Comparison of ENCODE assay signal across 13 mouse cellular contexts in genomic region chr8:46737421-46737820, GRCm38 (mm10). TPM values are rescaled to one million over a fixed set of nuclear protein-coding genes. Genes with fewer than 3 reads are reported as not detected.
A peak's percentile ranks its signal among the peaks of the same experiment; 100 is the strongest.
DNase-seq lines count a peak whose midpoint lies in the region; ATAC-seq and TF ChIP-seq lines count a peak whose summit lies in the region.
"Had no signal": no experiment of that assay in that cellular context is flagged by ENCODE, and none has a peak within 500 bp of the region (broad histone marks: within the 10 kb centered on the region; RNA-seq: fewer than 3 reads in every experiment).

No protein-coding gene starts in this region.

- no peak overlapping the region for H3K27ac ChIP-seq in forebrain, embryonic 11.5 days (ENCODE audit: low read depth, low read length)
- H3K27ac ChIP-seq in forebrain, embryonic 14.5 days (ENCODE audit: low read depth, low read length) = no peak overlapping the region
- H3K27ac ChIP-seq in lung, postnatal 0 days (ENCODE audit: low read length) = peak overlapping the region; percentile 99; the same call in 1 of the 2 replicates
- H3K27ac ChIP-seq: kidney, embryonic 15.5 days; midbrain, embryonic 13.5 days had no signal

- H3K9me3 ChIP-seq in forebrain, embryonic 11.5 days (ENCODE audit: control insufficient read depth, low read length) = no peaks in the 10 kb centered on the region; the same call in 1 of the 2 replicates
- peaks cover 4% of the 10 kb centered on the region; the same call in 1 of the 2 replicates for H3K9me3 ChIP-seq in forebrain, embryonic 14.5 days (replicated peaks; ENCODE audit: control insufficient read depth, low read length)
- peaks cover 6% of the 10 kb centered on the region for H3K9me3 ChIP-seq in megakaryocyte, embryonic 14.5 days
- H3K9me3 ChIP-seq in lung, postnatal 0 days (ENCODE audit: low read length) = no peaks in the 10 kb centered on the region

- DNase-seq in forebrain, embryonic 11.5 days (ENCODE audit: low spot score) = peak; percentile 13
- DNase-seq in forebrain, embryonic 14.5 days (ENCODE audit: low spot score) = no peak
- peak; percentile 62 for DNase-seq in lung, postnatal 0 days (ENCODE audit: low spot score)
- no peak for DNase-seq in right cerebral cortex, postnatal 4 days
- DNase-seq in adrenal gland, postnatal 4 days (ENCODE audit: low spot score in 2 of 2) = no peak
- no peak for DNase-seq in yolk sac, embryonic 10.5 days (ENCODE audit: low spot score)
- DNase-seq: gastrocnemius, postnatal 36 days; thymus, postnatal 14 days had no signal

- peak; percentile 91 for TF ChIP-seq EP300 in lung, postnatal 0 days (IDR thresholded peaks at IDR 0.05)

- 90% methylated on average over 10 of the region's 10 CpGs for WGBS in forebrain, embryonic 11.5 days
- 92% methylated on average over 10 of the region's 10 CpGs for WGBS in forebrain, embryonic 14.5 days
- WGBS in lung, postnatal 0 days = 64% methylated on average over 10 of the region's 10 CpGs

- no peak overlapping the region for H3K4me2 ChIP-seq in forebrain, embryonic 11.5 days (ENCODE audit: low read depth, low read length, severe bottlenecking)
- no peak overlapping the region for H3K4me2 ChIP-seq in forebrain, embryonic 14.5 days (ENCODE audit: low read length)
- no peak overlapping the region for H3K4me2 ChIP-seq in lung, postnatal 0 days (replicated peaks; ENCODE audit: low read depth, low read length)
- H3K4me2 ChIP-seq: kidney, embryonic 15.5 days had no signal

- ATAC-seq in forebrain, embryonic 11.5 days (replicated peaks; ENCODE audit: low FRiP score) = no peak
- ATAC-seq in forebrain, embryonic 14.5 days = no peak
- ATAC-seq in megakaryocyte, adult 5-6 weeks (ENCODE audit: poor library complexity, severe bottlenecking) = no peak
- peak; percentile 4; the same call in 1 of the 2 replicates for ATAC-seq in lung, postnatal 0 days
- ATAC-seq: midbrain, embryonic 13.5 days; Patski had no signal

- no peak overlapping the region for H3K9ac ChIP-seq in forebrain, embryonic 11.5 days (ENCODE audit: low read length)
- no peak overlapping the region for H3K9ac ChIP-seq in forebrain, embryonic 14.5 days (ENCODE audit: low read length)
- H3K9ac ChIP-seq in lung, postnatal 0 days (replicated peaks; ENCODE audit: low read depth) = no peak overlapping the region
- H3K9ac ChIP-seq: kidney, embryonic 15.5 days; midbrain, embryonic 13.5 days had no signal

- no peak overlapping the region for H3K4me3 ChIP-seq in forebrain, embryonic 11.5 days (ENCODE audit: low read depth, low read length)
- no peak overlapping the region for H3K4me3 ChIP-seq in forebrain, embryonic 14.5 days (ENCODE audit: low read depth, low read length)
- H3K4me3 ChIP-seq in megakaryocyte, embryonic 14.5 days (replicated peaks) = peak overlapping the region; percentile 2
- no peak overlapping the region for H3K4me3 ChIP-seq in lung, postnatal 0 days (ENCODE audit: low read depth, low read length)
- H3K4me3 ChIP-seq: kidney, embryonic 15.5 days; midbrain, embryonic 13.5 days had no signal

- H3K4me1 ChIP-seq in forebrain, embryonic 11.5 days (replicated peaks; ENCODE audit: control insufficient read depth, insufficient read depth, low read length) = peaks cover 2% of the 10 kb centered on the region; the same call in 1 of the 2 replicates
- peaks cover 5% of the 10 kb centered on the region; the same call in 1 of the 2 replicates for H3K4me1 ChIP-seq in forebrain, embryonic 14.5 days (ENCODE audit: control insufficient read depth, insufficient read depth, low read length)
- H3K4me1 ChIP-seq in megakaryocyte, embryonic 14.5 days = peaks cover 41% of the 10 kb centered on the region
- H3K4me1 ChIP-seq in lung, postnatal 0 days (ENCODE audit: insufficient read depth, low read depth, low read length) = peaks cover 7% of the 10 kb centered on the region; the same call in 1 of the 2 replicates

- no peaks in the 10 kb centered on the region for H3K36me3 ChIP-seq in forebrain, embryonic 11.5 days (ENCODE audit: control insufficient read depth, insufficient read depth, low read length)
- H3K36me3 ChIP-seq in forebrain, embryonic 14.5 days (ENCODE audit: control insufficient read depth, insufficient read depth, low read length) = no peaks in the 10 kb centered on the region
- peaks cover 47% of the 10 kb centered on the region for H3K36me3 ChIP-seq in megakaryocyte, embryonic 14.5 days (replicated peaks; ENCODE audit: low read length)
- no peaks in the 10 kb centered on the region for H3K36me3 ChIP-seq in lung, postnatal 0 days (ENCODE audit: insufficient read depth, low read length)
- H3K36me3 ChIP-seq: kidney, embryonic 15.5 days; midbrain, embryonic 13.5 days had no signal

- TF ChIP-seq CTCF in lung, postnatal 0 days (IDR thresholded peaks at IDR 0.05) = no peak

- no peaks in the 10 kb centered on the region for H3K27me3 ChIP-seq in forebrain, embryonic 11.5 days (ENCODE audit: control insufficient read depth, insufficient read depth, low read length)
- H3K27me3 ChIP-seq in forebrain, embryonic 14.5 days (replicated peaks; ENCODE audit: control insufficient read depth, insufficient read depth, low read length) = no peaks in the 10 kb centered on the region
- no peaks in the 10 kb centered on the region for H3K27me3 ChIP-seq in megakaryocyte, embryonic 14.5 days (replicated peaks)
- H3K27me3 ChIP-seq in lung, postnatal 0 days (replicated peaks; ENCODE audit: insufficient read depth, low read length) = no peaks in the 10 kb centered on the region
- H3K27me3 ChIP-seq: kidney, embryonic 15.5 days; midbrain, embryonic 13.5 days; Patski had no signal

RNA-seq across cellular contexts. Expression of gene Irf2, which starts 2.1 kb away (rescaled TPM):
- 7.7 and 12.8 TPM in 2 replicates for polyA plus RNA-seq in forebrain, embryonic 11.5 days (2014; fragmentation: Nextera tagmentation; extraction: Ambion mirVana)
- polyA plus RNA-seq in forebrain, embryonic 14.5 days (2014; fragmentation: Nextera tagmentation; extraction: Ambion mirVana) = 6.2 and 8.4 TPM in 2 replicates
- polyA plus RNA-seq in megakaryocyte, embryonic 14.5 days (2012; ENCODE audit: insufficient read depth, low replicate concordance) = 29.9 and 107 TPM in 2 replicates
- 152 and 154 TPM in 2 replicates for total RNA-seq in megakaryocyte, adult 5-6 weeks (2015)
- 37.9 and 77.9 TPM in 2 replicates for total RNA-seq in megakaryocyte, adult 5-6 weeks (2017)
- polyA plus RNA-seq in lung, postnatal 0 days (2015; fragmentation: Nextera tagmentation; extraction: Ambion mirVana) = 64.9 and 75.4 TPM in 2 replicates
- 10 to 100 TPM; 56.2 to 62.9 TPM for total RNA-seq in adrenal gland, postnatal 4 days (2021)

Comparison
In these comparisons a context has a peak if more than half of its experiments do, and no peak if none do; other contexts are left out.
1. DNase-seq: peak in forebrain, embryonic 11.5 days (single experiment) and lung, postnatal 0 days (single experiment); none in forebrain, embryonic 14.5 days (single experiment), right cerebral cortex, postnatal 4 days (single experiment), adrenal gland, postnatal 4 days (0 of 2) and yolk sac, embryonic 10.5 days (single experiment).